14 mouse cellular contexts compared by ENCODE assay signal in genomic region chr5:118239671-118240070, GRCm38 (mm10).
"Had no signal": no experiment of that assay in that cellular context is flagged by ENCODE, and none has a peak within 500 bp of the region (broad histone marks: within the 10 kb centered on the region; RNA-seq: fewer than 3 reads in every experiment).

No protein-coding gene starts in this region.

- H3K4me3 ChIP-seq: layer of hippocampus, adult 2 months; liver, embryonic 15.5 days; midbrain, embryonic 13.5 days had no signal

- DNase-seq: kidney, postnatal 10 days; kidney, postnatal 4 days; left cerebral cortex, postnatal 4 days; lung, adult 2 months; lung, postnatal 36 days; right cerebral cortex, adult 18-20 months; right cerebral cortex, postnatal 25 days; thymus, postnatal 14 days had no signal

- H3K27ac ChIP-seq: layer of hippocampus, adult 2 months; liver, embryonic 15.5 days; midbrain, embryonic 13.5 days; stomach, postnatal 0 days had no signal

- H3K36me3 ChIP-seq: liver, embryonic 15.5 days had no signal

- H3K4me2 ChIP-seq: liver, embryonic 11.5 days; liver, embryonic 15.5 days; midbrain, embryonic 13.5 days had no signal

- ATAC-seq: lung, postnatal 0 days; midbrain, embryonic 13.5 days had no signal

- H3K9me3 ChIP-seq: liver, embryonic 15.5 days; midbrain, embryonic 13.5 days had no signal

- H3K9ac ChIP-seq: liver, embryonic 15.5 days; midbrain, embryonic 13.5 days had no signal

- H3K27me3 ChIP-seq: liver, embryonic 15.5 days; midbrain, embryonic 13.5 days had no signal
